Mouse (Mus musculus) gastrocnemius, adult 18-20 months (tissue): Measurements from ENCODE around the gene Gucy2d. TPM values are rescaled to one million over a fixed set of nuclear protein-coding genes. Genes with fewer than 3 reads are reported as not detected.

Experiments
- DNase-seq: peaks from one replicate; pipeline ENCODE4 v3.0.0; 2021; ENCODE audit warnings: low spot score
- total RNA-seq, 2 experiments: library from RNA; stranded (reverse); gene quantifications; 2 replicates each; pipeline ENCODE4 v1.2.3; 2021

Gene Gucy2d
- total RNA-seq, 2 experiments from 2014 or later = 0.19 TPM; not detected in 1

DNA sequence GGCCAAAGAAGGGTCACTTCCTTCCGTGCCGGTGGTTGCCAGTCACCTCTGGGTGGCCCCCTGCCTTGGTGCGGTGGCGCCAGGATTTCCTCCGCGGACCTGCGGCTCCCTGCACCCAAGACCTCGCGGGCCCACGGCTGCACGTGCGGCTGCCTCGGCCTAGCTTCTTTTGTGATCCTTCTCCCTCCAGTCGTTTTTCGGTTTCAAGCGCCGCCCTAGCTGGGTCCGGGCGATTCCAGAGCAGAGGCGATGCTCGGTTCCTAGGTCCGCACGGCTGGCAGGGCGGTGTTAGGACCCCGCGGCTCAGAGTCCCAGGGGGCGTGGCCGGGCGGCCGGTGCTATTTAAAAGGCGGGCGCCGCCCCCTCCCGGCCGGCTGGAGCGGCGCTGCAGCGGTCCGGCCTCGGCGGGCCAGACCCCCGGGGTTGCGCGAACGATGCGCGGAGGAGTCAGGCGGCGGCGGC is 49.4 kb downstream of the Gucy2d start:
- DNase-seq = peak; percentile 74

GRCm38 (mm10) chr7:98490328-98490727 is 50.1 kb downstream of the Gucy2d start:
- no peak for DNase-seq

DNA sequence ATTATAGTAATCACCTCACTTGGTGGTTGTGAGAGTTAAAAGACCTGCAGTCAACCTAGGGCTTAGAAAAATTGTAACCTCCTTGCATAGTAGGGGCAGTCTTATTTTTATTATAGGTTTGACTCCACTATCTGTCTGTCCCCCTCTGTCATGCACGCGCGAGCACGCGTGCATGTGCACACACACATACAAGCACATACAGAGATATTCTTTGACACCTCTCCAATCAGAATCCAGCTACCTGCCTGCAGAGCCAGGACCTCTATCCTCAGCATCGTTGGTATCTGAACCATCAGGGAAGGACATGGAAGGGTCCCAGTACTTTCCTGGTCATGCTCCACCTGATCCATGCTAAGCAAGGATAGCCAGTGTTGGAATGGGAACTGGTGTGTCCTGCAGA is 50.7 kb downstream of the Gucy2d start:
- no peak for DNase-seq

GRCm38 (mm10) chr7:98491451-98492200 is 51.4 kb downstream of the Gucy2d start:
- no peak for DNase-seq

DNA sequence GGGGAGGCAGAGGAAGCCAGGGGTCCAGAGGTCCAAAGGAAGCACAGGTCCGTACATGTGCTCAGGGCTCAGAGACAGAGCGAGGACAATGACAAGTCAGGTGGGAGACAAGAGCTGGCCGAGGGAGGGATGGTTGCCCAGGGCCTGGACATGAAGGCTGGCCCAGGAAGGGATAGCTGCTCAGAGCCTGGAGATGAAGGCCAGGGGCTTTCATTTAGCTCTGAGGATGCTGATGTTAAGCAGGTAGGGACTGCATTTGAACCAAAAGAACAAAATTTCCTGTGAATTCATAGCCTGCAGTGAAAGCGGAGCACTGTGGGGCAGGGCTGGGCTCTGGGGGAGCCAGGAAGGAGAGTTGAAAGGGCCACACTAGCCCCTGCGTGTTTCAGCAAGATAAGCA is 52.1 kb downstream of the Gucy2d start:
- DNase-seq = no peak

DNA sequence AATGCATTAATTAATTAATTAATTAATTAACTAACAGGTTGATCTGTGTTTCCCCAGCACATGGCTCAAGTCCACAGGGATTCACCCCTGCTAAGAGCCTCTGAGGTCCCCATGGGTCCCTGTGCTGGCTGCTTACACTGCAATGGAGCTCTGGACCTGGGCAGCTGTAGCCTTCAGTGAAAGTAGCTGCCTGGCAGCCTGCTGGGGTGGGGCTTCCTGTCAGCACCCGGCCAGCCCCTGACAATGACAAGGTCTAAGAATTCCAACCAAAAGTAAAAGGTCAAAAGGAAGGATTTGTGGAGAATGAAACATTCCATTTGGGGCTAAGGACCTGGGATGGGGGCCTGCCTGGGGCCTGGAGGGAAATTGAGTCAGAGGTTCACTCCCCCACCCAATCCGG is 53.1 kb downstream of the Gucy2d start:
- DNase-seq = no peak

DNA sequence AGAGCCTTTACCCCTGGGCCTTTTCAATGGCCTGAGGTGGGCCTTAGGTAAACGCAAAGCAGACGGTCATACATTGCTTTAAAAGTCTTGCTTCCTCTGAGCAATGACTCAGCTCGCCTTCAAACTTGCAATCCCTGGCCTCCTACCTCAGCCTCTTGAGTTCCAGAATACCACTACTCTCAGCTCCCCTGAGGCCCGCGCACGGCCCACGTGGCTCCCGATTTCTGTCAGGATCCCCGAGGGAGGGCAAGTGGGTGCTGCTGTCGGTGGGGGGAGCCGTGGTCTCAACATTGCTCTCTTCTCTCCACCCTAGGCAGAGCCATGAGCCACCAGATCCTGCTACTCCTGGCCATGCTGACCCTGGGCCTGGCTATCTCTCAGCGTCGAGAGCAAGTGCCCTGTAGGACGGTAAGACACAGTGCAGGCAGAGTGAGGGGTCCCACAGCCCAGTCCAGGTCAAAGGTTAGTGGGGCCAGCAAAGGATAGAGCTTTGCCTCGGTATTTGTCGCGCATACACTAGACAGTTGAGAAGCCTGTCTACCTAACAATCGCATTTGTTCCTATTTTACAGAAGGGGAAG is 53.8 kb downstream of the Gucy2d start:
- no peak for DNase-seq

GRCm38 (mm10) chr7:98495591-98495990 is 55.4 kb downstream of the Gucy2d start:
- DNase-seq = no peak

- DNase-seq = no peak
Observed at GRCm38 (mm10) chr7:98497451-98497850, 57.2 kb downstream of the Gucy2d start.

DNA sequence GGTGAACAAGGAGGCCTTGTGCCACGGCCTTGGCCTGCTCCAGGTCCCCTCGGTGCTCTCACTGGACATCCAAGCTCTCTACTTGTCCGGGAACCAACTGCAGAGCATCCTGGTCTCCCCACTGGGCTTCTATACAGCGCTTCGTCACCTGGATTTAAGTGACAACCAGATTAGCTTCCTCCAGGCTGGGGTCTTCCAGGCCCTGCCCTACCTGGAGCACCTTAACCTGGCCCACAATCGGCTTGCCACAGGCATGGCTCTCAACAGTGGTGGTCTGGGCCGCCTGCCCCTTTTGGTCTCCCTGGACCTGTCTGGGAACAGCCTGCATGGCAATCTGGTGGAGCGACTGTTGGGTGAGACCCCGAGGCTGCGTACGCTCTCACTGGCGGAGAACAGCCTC is 57.9 kb downstream of the Gucy2d start:
- DNase-seq = no peak

GRCm38 (mm10) chr7:98498656-98499560 is 58.7 kb downstream of the Gucy2d start:
- no peak for DNase-seq

GRCm38 (mm10) chr7:98499561-98500292 is 59.5 kb downstream of the Gucy2d start:
- no peak for DNase-seq

DNA sequence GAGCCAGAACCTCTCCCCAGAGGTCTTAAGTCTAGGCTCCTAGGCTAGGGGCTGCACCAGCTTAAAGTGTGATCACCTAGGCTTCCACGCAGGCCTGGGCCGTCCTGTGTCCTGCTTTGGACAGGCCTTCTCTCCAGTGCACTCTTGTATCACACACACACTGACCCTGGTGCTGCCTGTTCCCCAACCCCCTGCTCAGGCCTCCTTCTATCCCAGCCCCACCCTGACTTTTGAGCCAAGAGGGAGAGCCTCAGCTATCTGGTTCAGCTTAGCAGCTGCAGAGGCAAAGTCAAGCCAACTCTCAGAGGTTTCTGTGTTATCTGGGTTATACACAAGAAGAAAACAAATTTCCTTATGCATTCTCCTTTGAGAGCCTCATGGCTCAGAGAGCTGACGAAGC is 60.3 kb downstream of the Gucy2d start:
- peak; percentile 81 for DNase-seq

- no peak for DNase-seq
Observed at GRCm38 (mm10) chr7:98501078-98501477, 60.9 kb downstream of the Gucy2d start.

DNA sequence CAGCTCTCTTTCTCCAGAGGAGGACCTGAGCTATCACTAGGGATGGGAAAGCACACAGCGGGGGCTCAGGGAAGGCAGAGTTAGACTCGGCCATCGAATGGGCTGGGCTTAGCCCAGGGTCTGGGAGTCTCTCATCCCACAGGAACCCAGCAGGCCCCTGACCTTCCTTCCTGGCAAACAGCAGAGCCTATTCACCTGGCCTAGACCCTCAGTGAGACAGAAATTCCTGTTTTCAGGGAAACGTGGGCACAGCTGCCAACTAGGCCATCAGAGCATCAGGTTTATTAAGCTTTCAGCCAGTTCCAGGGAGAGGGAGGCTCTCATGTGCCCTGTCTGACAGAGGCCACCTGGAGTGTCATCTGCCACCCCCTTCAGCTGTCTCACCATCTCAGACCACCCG is 62.7 kb downstream of the Gucy2d start:
- DNase-seq = no peak

- peak; percentile 45 for DNase-seq
Observed at GRCm38 (mm10) chr7:98503951-98504647, 63.9 kb downstream of the Gucy2d start.

GRCm38 (mm10) chr7:98504726-98505314 is 64.6 kb downstream of the Gucy2d start:
- DNase-seq = peak; percentile 42

GRCm38 (mm10) chr7:98505664-98506063 is 65.4 kb downstream of the Gucy2d start:
- no peak for DNase-seq

GRCm38 (mm10) chr7:98510961-98511958 is 71.0 kb downstream of the Gucy2d start:
- DNase-seq = no peak
